Comparison of ENCODE assay signal across 24 mouse cellular contexts in genomic region chr5:36382721-36383120, GRCm38 (mm10). TPM values are rescaled to one million over a fixed set of nuclear protein-coding genes. Genes with fewer than 3 reads are reported as not detected.
A peak's percentile ranks its signal among the peaks of the same experiment; 100 is the strongest.
DNase-seq lines count a peak whose midpoint lies in the region; ATAC-seq and TF ChIP-seq lines count a peak whose summit lies in the region.
"Had no signal": no experiment of that assay in that cellular context is flagged by ENCODE, and none has a peak within 500 bp of the region (broad histone marks: within the 10 kb centered on the region; RNA-seq: fewer than 3 reads in every experiment).

No protein-coding gene starts in this region.

- H3K79me2 ChIP-seq in C2C12 (ENCODE audit: control insufficient read depth, insufficient read depth), result peaks cover 81% of the 10 kb centered on the region

- DNase-seq in heart, embryonic 10.5 days (ENCODE audit: low spot score), result no peak
- DNase-seq in embryonic facial prominence, embryonic 10.5 days (ENCODE audit: low spot score), result no peak
- DNase-seq in midbrain, postnatal 0 days (ENCODE audit: low spot score), result no peak
- no peak for DNase-seq in lung, postnatal 14 days
- DNase-seq in kidney, postnatal 36 days, result no peak
- DNase-seq: adrenal gland, postnatal 36 days; B cell, adult 2 months; cerebellum, adult 9-11 months; kidney, adult 9 months; kidney, postnatal 14 days; lung, adult 18-20 months; lung, postnatal 10 days; thymus, postnatal 14 days had no signal

- no peak overlapping the region for H3K4me3 ChIP-seq in heart, embryonic 10.5 days
- no peak overlapping the region for H3K4me3 ChIP-seq in heart, embryonic 11.5 days (ENCODE audit: low read depth, low read length)
- H3K4me3 ChIP-seq in C2C12 (ENCODE audit: insufficient read depth, poor library complexity, severe bottlenecking), result no peak overlapping the region
- no peak overlapping the region for H3K4me3 ChIP-seq in embryonic facial prominence, embryonic 10.5 days
- no peak overlapping the region for H3K4me3 ChIP-seq in midbrain, postnatal 0 days (ENCODE audit: low read depth, low read length)
- H3K4me3 ChIP-seq: embryonic facial prominence, embryonic 13.5 days; gastrocnemius, adult 2 months; hindbrain, embryonic 10.5 days; limb, embryonic 13.5 days; liver, embryonic 12.5 days had no signal

- 85% methylated on average over 4 of the region's 4 CpGs for WGBS in heart, embryonic 10.5 days
- WGBS in heart, embryonic 11.5 days (ENCODE audit: insufficient replicate concordance), result 82% methylated on average over 4 of the region's 4 CpGs
- 80% methylated on average over 4 of the region's 4 CpGs for WGBS in embryonic facial prominence, embryonic 10.5 days
- 52% methylated on average over 4 of the region's 4 CpGs for WGBS in midbrain, postnatal 0 days

- H3K27ac ChIP-seq in heart, embryonic 10.5 days, result peak overlapping the region; percentile 88; the same call in 1 of the 2 replicates
- H3K27ac ChIP-seq in heart, embryonic 11.5 days (ENCODE audit: low read depth, low read length), result no peak overlapping the region
- peak overlapping the region; percentile 77 for H3K27ac ChIP-seq in embryonic facial prominence, embryonic 10.5 days (replicated peaks)
- H3K27ac ChIP-seq in midbrain, postnatal 0 days (ENCODE audit: low read depth, low read length), result no peak overlapping the region
- H3K27ac ChIP-seq: embryonic facial prominence, embryonic 13.5 days; gastrocnemius, adult 2 months; hindbrain, embryonic 10.5 days; hindbrain, postnatal 0 days; limb, embryonic 13.5 days; liver, embryonic 12.5 days had no signal

- H3K9me3 ChIP-seq in heart, embryonic 10.5 days, result no peaks in the 10 kb centered on the region
- H3K9me3 ChIP-seq in heart, embryonic 11.5 days (replicated peaks; ENCODE audit: control insufficient read depth, low read length), result no peaks in the 10 kb centered on the region
- no peaks in the 10 kb centered on the region for H3K9me3 ChIP-seq in embryonic facial prominence, embryonic 10.5 days
- H3K9me3 ChIP-seq in midbrain, postnatal 0 days (ENCODE audit: low read length), result no peaks in the 10 kb centered on the region
- H3K9me3 ChIP-seq: embryonic facial prominence, embryonic 13.5 days; hindbrain, embryonic 10.5 days; limb, embryonic 13.5 days; liver, embryonic 12.5 days had no signal

- peaks cover 89% of the 10 kb centered on the region for H3K4me1 ChIP-seq in heart, embryonic 10.5 days
- H3K4me1 ChIP-seq in heart, embryonic 11.5 days (ENCODE audit: control insufficient read depth, insufficient read depth, low read length), result peaks cover 58% of the 10 kb centered on the region
- peaks cover 57% of the 10 kb centered on the region for H3K4me1 ChIP-seq in embryonic facial prominence, embryonic 10.5 days
- 0 out of 2 replicates have a peak, but pooled peaks cover 11% of the 10 kb centered on the region for H3K4me1 ChIP-seq in midbrain, postnatal 0 days (ENCODE audit: insufficient read depth, low read length)

- H3K79me3 ChIP-seq in C2C12 (ENCODE audit: low read depth), result peaks cover 16% of the 10 kb centered on the region

- ATAC-seq in heart, embryonic 11.5 days (replicated peaks; ENCODE audit: insufficient number of reproducible peaks, low FRiP score, low TSS enrichment), result no peak
- ATAC-seq in midbrain, postnatal 0 days (ENCODE audit: low FRiP score), result no peak
- ATAC-seq: hindbrain, postnatal 0 days; intestine, embryonic 16.5 days; liver, embryonic 12.5 days had no signal

- H3K9ac ChIP-seq in heart, embryonic 11.5 days (ENCODE audit: low read depth, low read length), result no peak overlapping the region
- 0 out of 2 replicates have a peak overlapping the region, but pooled peaks have one; percentile 19 for H3K9ac ChIP-seq in midbrain, postnatal 0 days (replicated peaks; ENCODE audit: low read length, poor library complexity, severe bottlenecking)
- H3K9ac ChIP-seq: embryonic facial prominence, embryonic 13.5 days; limb, embryonic 13.5 days; liver, embryonic 12.5 days had no signal

- TF ChIP-seq CTCF in C2C12 (IDR thresholded peaks at IDR 0.05; ENCODE audit: control insufficient read depth, insufficient read depth, insufficient read length), result no peak
- no peak for TF ChIP-seq CTCF in midbrain, postnatal 0 days (IDR thresholded peaks at IDR 0.05)

- no peak overlapping the region for H3ac ChIP-seq in C2C12 (ENCODE audit: control insufficient read depth, insufficient read length, low read depth)

- no peak overlapping the region for H3K4me2 ChIP-seq in heart, embryonic 11.5 days
- no peak overlapping the region for H3K4me2 ChIP-seq in midbrain, postnatal 0 days (ENCODE audit: low read depth, low read length, poor library complexity, severe bottlenecking)
- H3K4me2 ChIP-seq: embryonic facial prominence, embryonic 13.5 days; limb, embryonic 13.5 days; liver, embryonic 12.5 days had no signal

- H3K36me3 ChIP-seq in heart, embryonic 10.5 days, result no peaks in the 10 kb centered on the region
- H3K36me3 ChIP-seq in heart, embryonic 11.5 days (ENCODE audit: control insufficient read depth, insufficient read depth, low read length), result no peaks in the 10 kb centered on the region
- H3K36me3 ChIP-seq in C2C12 (ENCODE audit: control insufficient read depth, insufficient read depth), result no peaks in the 10 kb centered on the region
- no peaks in the 10 kb centered on the region for H3K36me3 ChIP-seq in embryonic facial prominence, embryonic 10.5 days (replicated peaks)
- no peaks in the 10 kb centered on the region for H3K36me3 ChIP-seq in midbrain, postnatal 0 days (ENCODE audit: insufficient read depth, low read length)
- H3K36me3 ChIP-seq: embryonic facial prominence, embryonic 13.5 days; hindbrain, embryonic 10.5 days; limb, embryonic 13.5 days; liver, embryonic 12.5 days had no signal

- H3K27me3 ChIP-seq in heart, embryonic 10.5 days (ENCODE audit: insufficient read depth, poor library complexity, severe bottlenecking), result no peaks in the 10 kb centered on the region
- H3K27me3 ChIP-seq in heart, embryonic 11.5 days (ENCODE audit: control insufficient read depth, insufficient read depth, low read length), result no peaks in the 10 kb centered on the region
- no peaks in the 10 kb centered on the region for H3K27me3 ChIP-seq in C2C12 (ENCODE audit: control insufficient read depth, insufficient read depth, insufficient read length)
- 0 out of 2 replicates have a peak, but pooled peaks cover 7% of the 10 kb centered on the region for H3K27me3 ChIP-seq in embryonic facial prominence, embryonic 10.5 days (replicated peaks; ENCODE audit: low read depth, poor library complexity, severe bottlenecking)
- H3K27me3 ChIP-seq in midbrain, postnatal 0 days (ENCODE audit: insufficient read depth, low read length), result no peaks in the 10 kb centered on the region
- H3K27me3 ChIP-seq: embryonic facial prominence, embryonic 13.5 days; limb, embryonic 13.5 days; liver, embryonic 12.5 days had no signal

TF ChIP-seq in C2C12, 6 proteins besides CTCF, POLR2A, EP300 and RAD21:
- TF ChIP-seq USF1 (IDR thresholded peaks at IDR 0.05; ENCODE audit: low read depth), result no peak
- TF ChIP-seq MYOD1 (IDR thresholded peaks at IDR 0.05; ENCODE audit: control insufficient read depth, insufficient read length, low read depth), result peak; percentile 29
- TF ChIP-seq CEBPB (IDR thresholded peaks at IDR 0.05; ENCODE audit: low read depth), result no peak

RNA-seq across cellular contexts. Expression of gene Sorcs2, which starts 15.2 kb away (rescaled TPM):
- polyA plus RNA-seq in heart, embryonic 10.5 days (2016; fragmentation: Nextera tagmentation; extraction: Ambion mirVana), result 6.9 and 12.2 TPM in 2 replicates
- polyA plus RNA-seq in heart, embryonic 11.5 days (2014; fragmentation: Nextera tagmentation; extraction: Ambion mirVana), result 7.1 and 7.3 TPM in 2 replicates
- polyA plus RNA-seq in C2C12 (2012; fragmentation: generic; extraction: Trizol), result 67.7 TPM
- polyA plus RNA-seq in embryonic facial prominence, embryonic 10.5 days (2016; fragmentation: Nextera tagmentation; extraction: Ambion mirVana), result 7.0 and 8.7 TPM in 2 replicates
- 49.2 and 50.3 TPM in 2 replicates for total RNA-seq in midbrain, postnatal 0 days (2014; rRNA removed)
- polyA plus RNA-seq in midbrain, postnatal 0 days (2015; fragmentation: Nextera tagmentation; extraction: Ambion mirVana), result 14.1 and 16.1 TPM in 2 replicates
- total RNA-seq: megakaryocyte progenitor cell, adult 5-6 weeks; MEL had no signal

Comparison
In these comparisons a context has a peak if more than half of its experiments do, and no peak if none do; other contexts are left out.
1. H3K27ac ChIP-seq: peak in heart, embryonic 10.5 days (single experiment) and embryonic facial prominence, embryonic 10.5 days (single experiment); none in heart, embryonic 11.5 days (single experiment) and midbrain, postnatal 0 days (single experiment).